8 mouse cellular contexts compared by ENCODE assay signal in the genomic region with DNA sequence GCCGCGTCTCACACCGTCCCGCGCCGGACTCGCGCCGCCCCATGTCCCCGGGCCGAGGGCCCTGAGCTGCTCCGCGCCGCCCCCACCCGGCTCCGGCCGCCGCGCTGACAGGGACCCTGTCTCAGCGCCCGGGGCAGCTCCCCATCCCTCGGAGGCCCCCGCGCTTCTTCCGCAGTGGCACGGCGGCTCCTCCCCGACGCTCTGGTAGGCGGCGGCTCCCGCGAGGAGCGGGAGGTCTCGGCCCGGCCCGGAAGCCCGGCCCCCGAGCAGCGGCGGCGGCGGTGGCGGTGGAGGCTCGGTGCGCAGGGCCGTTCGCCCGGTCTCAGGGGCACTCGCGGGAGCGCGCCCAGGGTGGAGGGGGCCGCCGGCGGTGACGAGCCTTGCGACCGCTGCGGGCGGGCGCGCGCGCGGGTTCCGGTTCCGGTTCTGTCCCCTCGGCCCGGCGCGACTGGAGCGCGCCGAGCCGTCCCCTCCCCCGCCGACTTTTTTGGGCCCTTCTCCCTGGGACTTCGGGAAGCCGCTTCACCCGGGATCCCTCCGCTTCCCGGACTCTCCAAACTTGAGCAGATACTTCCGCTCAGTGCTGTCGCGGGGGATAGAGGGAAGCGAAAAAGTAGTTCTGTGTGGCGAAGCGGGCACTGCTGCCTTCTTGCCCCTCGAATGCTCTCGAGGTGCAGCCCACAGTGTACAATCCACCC. TPM values are rescaled to one million over a fixed set of nuclear protein-coding genes. Genes with fewer than 3 reads are reported as not detected.
DNase-seq lines count a peak whose midpoint lies in the region; ATAC-seq and TF ChIP-seq lines count a peak whose summit lies in the region.

No protein-coding gene starts in this region.

- TF ChIP-seq EP300 in heart, adult 2 months (IDR thresholded peaks at IDR 0.05; ENCODE audit: insufficient read depth, low read depth, low read length): peak; percentile 91

- peak overlapping the region; percentile 96 for H3K9ac ChIP-seq in embryonic facial prominence, embryonic 14.5 days (ENCODE audit: low read depth, low read length)
- peak overlapping the region; percentile 96 for H3K9ac ChIP-seq in heart, adult 2 months (ENCODE audit: low read depth, low read length)
- H3K9ac ChIP-seq in limb, embryonic 12.5 days (replicated peaks): peak overlapping the region; percentile 95
- H3K9ac ChIP-seq in midbrain, embryonic 14.5 days (replicated peaks; ENCODE audit: low read length): peak overlapping the region; percentile 91

- no peak for TF ChIP-seq CTCF in heart, adult 2 months (IDR thresholded peaks at IDR 0.05)
- no peak for TF ChIP-seq CTCF in kidney, adult 2 months (conservative IDR thresholded peaks at IDR 0.05; ENCODE audit: insufficient read depth, insufficient read length, low read depth, low read length)

- H3K27me3 ChIP-seq in embryonic facial prominence, embryonic 14.5 days (replicated peaks; ENCODE audit: control insufficient read depth, insufficient read depth, low read length): no peaks in the 10 kb centered on the region
- H3K27me3 ChIP-seq in heart, adult 2 months (ENCODE audit: control insufficient read depth, insufficient read depth, low read length): no peaks in the 10 kb centered on the region
- no peaks in the 10 kb centered on the region for H3K27me3 ChIP-seq in kidney, adult 2 months (replicated peaks; ENCODE audit: control insufficient read depth, insufficient read depth, low read length)
- no peaks in the 10 kb centered on the region for H3K27me3 ChIP-seq in limb, embryonic 12.5 days
- H3K27me3 ChIP-seq in midbrain, embryonic 14.5 days (ENCODE audit: control insufficient read depth, insufficient read depth, low read length): no peaks in the 10 kb centered on the region

- intact Hi-C loops in heart, adult 2 months (cut with DNase I): no loop called here

- H3K4me3 ChIP-seq in embryonic facial prominence, embryonic 14.5 days (ENCODE audit: low read depth, low read length): peak overlapping the region; percentile 78
- peak overlapping the region; percentile 90 for H3K4me3 ChIP-seq in heart, adult 2 months
- H3K4me3 ChIP-seq in kidney, adult 2 months (ENCODE audit: insufficient read depth, low read depth, low read length): peak overlapping the region; percentile 66
- peak overlapping the region; percentile 91 for H3K4me3 ChIP-seq in limb, embryonic 12.5 days (replicated peaks)
- H3K4me3 ChIP-seq in midbrain, embryonic 14.5 days (replicated peaks; ENCODE audit: low read depth, low read length): peak overlapping the region; percentile 92

- peak; percentile 85 for TF ChIP-seq POLR2A in heart, adult 2 months (IDR thresholded peaks at IDR 0.05; ENCODE audit: insufficient read depth, low read depth, low read length)
- peak; percentile 40 for TF ChIP-seq POLR2A in kidney, adult 2 months (IDR thresholded peaks at IDR 0.05; ENCODE audit: low read depth, low read length)

- peaks cover 5% of the 10 kb centered on the region; the same call in 1 of the 2 replicates for H3K36me3 ChIP-seq in embryonic facial prominence, embryonic 14.5 days (ENCODE audit: control insufficient read depth, insufficient read depth, low read length)
- peaks cover 6% of the 10 kb centered on the region for H3K36me3 ChIP-seq in heart, adult 2 months (ENCODE audit: control insufficient read depth, insufficient read depth, low read length)
- H3K36me3 ChIP-seq in kidney, adult 2 months (ENCODE audit: control insufficient read depth, insufficient read depth, low read length): no peaks in the 10 kb centered on the region; the same call in 1 of the 2 replicates
- peaks cover 8% of the 10 kb centered on the region for H3K36me3 ChIP-seq in limb, embryonic 12.5 days
- H3K36me3 ChIP-seq in midbrain, embryonic 14.5 days (ENCODE audit: control insufficient read depth, insufficient read depth, low read length): peaks cover 7% of the 10 kb centered on the region

- DNase-seq in 416B (ENCODE audit: low read depth): peak; percentile 43
- peak; percentile 88 to 89 for DNase-seq in adrenal gland, postnatal 4 days (ENCODE audit: low spot score in 2 of 2)
- peak; percentile 98 for DNase-seq in embryonic facial prominence, embryonic 14.5 days (ENCODE audit: low spot score)
- DNase-seq in heart, adult 2 months: peak; percentile 96 to 97
- peak; percentile 96 for DNase-seq in kidney, adult 2 months
- DNase-seq in midbrain, embryonic 14.5 days: peak; percentile 96
- peak; percentile 76 to 82 for DNase-seq in spleen, postnatal 10 days (ENCODE audit: low spot score in 2 of 2)

- H3K79me2 ChIP-seq in heart, adult 2 months (replicated peaks; ENCODE audit: control insufficient read depth, insufficient read depth, low read length): peaks cover 3% of the 10 kb centered on the region; the same call in 1 of the 2 replicates

- H3K4me2 ChIP-seq in embryonic facial prominence, embryonic 14.5 days (ENCODE audit: low read depth, low read length): peak overlapping the region; percentile 83
- H3K4me2 ChIP-seq in limb, embryonic 12.5 days: peak overlapping the region; percentile 87
- H3K4me2 ChIP-seq in midbrain, embryonic 14.5 days (ENCODE audit: low read length): peak overlapping the region; percentile 92

- H3K4me1 ChIP-seq in embryonic facial prominence, embryonic 14.5 days (ENCODE audit: control insufficient read depth, insufficient read depth, low read length): peaks cover 20% of the 10 kb centered on the region
- peaks cover 16% of the 10 kb centered on the region for H3K4me1 ChIP-seq in heart, adult 2 months (ENCODE audit: control insufficient read depth, insufficient read depth, low read length)
- H3K4me1 ChIP-seq in kidney, adult 2 months (ENCODE audit: control insufficient read depth, insufficient read depth, low read length): peaks cover 23% of the 10 kb centered on the region
- peaks cover 31% of the 10 kb centered on the region for H3K4me1 ChIP-seq in limb, embryonic 12.5 days (replicated peaks)
- H3K4me1 ChIP-seq in midbrain, embryonic 14.5 days (ENCODE audit: control insufficient read depth, insufficient read depth, low read length): peaks cover 25% of the 10 kb centered on the region

- WGBS in embryonic facial prominence, embryonic 14.5 days: 0% methylated on average over 36 of the region's 91 CpGs
- 1% methylated on average over 83 of the region's 91 CpGs for WGBS in heart, adult 2 months
- under 1% methylated on average over 90 of the region's 91 CpGs for WGBS in kidney, adult 2 months
- WGBS in limb, embryonic 12.5 days: under 1% methylated on average over 86 of the region's 91 CpGs
- under 1% methylated on average over 80 of the region's 91 CpGs for WGBS in midbrain, embryonic 14.5 days

- no peaks in the 10 kb centered on the region for H3K9me3 ChIP-seq in embryonic facial prominence, embryonic 14.5 days (ENCODE audit: control insufficient read depth, low read length)
- H3K9me3 ChIP-seq in limb, embryonic 12.5 days: no peaks in the 10 kb centered on the region
- no peaks in the 10 kb centered on the region for H3K9me3 ChIP-seq in midbrain, embryonic 14.5 days (ENCODE audit: control insufficient read depth, low read length)

- peak overlapping the region; percentile 96 for H3K27ac ChIP-seq in embryonic facial prominence, embryonic 14.5 days (replicated peaks; ENCODE audit: low read depth, low read length)
- H3K27ac ChIP-seq in heart, adult 2 months: peak overlapping the region; percentile 98
- peak overlapping the region; percentile 96 for H3K27ac ChIP-seq in kidney, adult 2 months (ENCODE audit: insufficient read depth, low read depth, low read length)
- peak overlapping the region; percentile 95 for H3K27ac ChIP-seq in limb, embryonic 12.5 days
- H3K27ac ChIP-seq in midbrain, embryonic 14.5 days (replicated peaks; ENCODE audit: low read depth, low read length): peak overlapping the region; percentile 85

- peak; percentile 85 for ATAC-seq in embryonic facial prominence, embryonic 14.5 days (ENCODE audit: low read depth)
- ATAC-seq in limb, embryonic 12.5 days (ENCODE audit: insufficient number of reproducible peaks, insufficient read depth, low FRiP score, low TSS enrichment, low read depth): peak; percentile 83
- ATAC-seq in midbrain, embryonic 14.5 days (ENCODE audit: low FRiP score, low TSS enrichment): peak; percentile 88

RNA-seq across cellular contexts. Expression of a gene that starts 1.2 kb away (rescaled TPM):
- total RNA-seq in adrenal gland, postnatal 4 days (2021): 100 to 1,000 TPM in 1 of 2 experiments, 10 to 100 TPM in 1; 98.7 to 111 TPM
- 14.0 and 15.5 TPM in 2 replicates for polyA plus RNA-seq in embryonic facial prominence, embryonic 14.5 days (2014; fragmentation: Nextera tagmentation; extraction: Ambion mirVana)
- total RNA-seq in heart, adult 2 months (2021): 100 to 1,000 TPM; 136 to 150 TPM
- polyA plus RNA-seq in heart, adult 2 months (2012; rRNA removed): 34.8 and 66.4 TPM in 2 replicates
- 47.6 and 48.0 TPM in 2 replicates for polyA plus RNA-seq in kidney, adult 2 months (2012; rRNA removed)
- polyA plus RNA-seq in limb, embryonic 12.5 days (2016; fragmentation: Nextera tagmentation; extraction: Ambion mirVana): 14.8 and 16.9 TPM in 2 replicates
- 34.8 and 38.6 TPM in 2 replicates for polyA plus RNA-seq in midbrain, embryonic 14.5 days (2014; fragmentation: Nextera tagmentation; extraction: Ambion mirVana)

RNA-seq across cellular contexts. Expression of a gene that starts 10.6 kb away (rescaled TPM):
- total RNA-seq in adrenal gland, postnatal 4 days (2021): 1 to 10 TPM; 6.5 to 8.6 TPM
- polyA plus RNA-seq in embryonic facial prominence, embryonic 14.5 days (2014; fragmentation: Nextera tagmentation; extraction: Ambion mirVana): 5.7 and 7.8 TPM in 2 replicates
- 1 to 10 TPM; 5.7 to 7.1 TPM for total RNA-seq in heart, adult 2 months (2021)
- 7.4 and 10.2 TPM in 2 replicates for polyA plus RNA-seq in heart, adult 2 months (2012; rRNA removed)
- 12.4 and 13.2 TPM in 2 replicates for polyA plus RNA-seq in kidney, adult 2 months (2012; rRNA removed)
- 8.9 and 11.8 TPM in 2 replicates for polyA plus RNA-seq in limb, embryonic 12.5 days (2016; fragmentation: Nextera tagmentation; extraction: Ambion mirVana)
- 9.8 and 11.6 TPM in 2 replicates for polyA plus RNA-seq in midbrain, embryonic 14.5 days (2014; fragmentation: Nextera tagmentation; extraction: Ambion mirVana)

Comparison
In these comparisons a context has a peak if more than half of its experiments do, and no peak if none do; other contexts are left out.
1. Peak in every context shown above with its lines: DNase-seq, ATAC-seq, H3K4me3 ChIP-seq and H3K27ac ChIP-seq.
2. DNase-seq: peak in every context shown above with its lines; median percentile 98 in embryonic facial prominence, embryonic 14.5 days; 96 in heart, adult 2 months; 96 in kidney, adult 2 months; 96 in midbrain, embryonic 14.5 days; 88 in adrenal gland, postnatal 4 days; 79 in spleen, postnatal 10 days; 43 in 416B.